Mouse (Mus musculus) myocyte (in vitro differentiated cells): Measurements from ENCODE around the gene Neurog2.
A peak's percentile ranks its signal among the peaks of the same experiment; 100 is the strongest.

Experiments used
- CEBPB ChIP-seq: IDR thresholded peaks from 2 replicates; pipeline ENCODE4 v1.6.1; 2011; ENCODE audit warnings: mild to moderate bottlenecking, moderate library complexity; ENCODE audit not compliant: poor library complexity, insufficient read depth, severe bottlenecking
- E2F4 ChIP-seq: IDR thresholded peaks from one replicate; pipeline ENCODE4 v1.6.1; 2011; ENCODE audit warnings: mild to moderate bottlenecking, control low read depth, moderate library complexity; ENCODE audit not compliant: insufficient read depth
- MYOD1 ChIP-seq, 3 experiments: IDR thresholded peaks; one replicate each; pipeline ENCODE4 v1.6.1; 2011; ENCODE audit warnings: control low read depth in 2 of 3, low read depth in 2 of 3, mild to moderate bottlenecking in 2 of 3, moderate library complexity in 1 of 3; ENCODE audit not compliant: insufficient read length in 2 of 3, control insufficient read depth in 1 of 3
- MYOG ChIP-seq, 3 experiments: IDR thresholded peaks; one replicate each; pipeline ENCODE4 v1.6.1; 2011; ENCODE audit warnings: control low read depth in 2 of 3, low read depth in 2 of 3, mild to moderate bottlenecking in 2 of 3; ENCODE audit not compliant: insufficient read length in 2 of 3, control insufficient read depth in 1 of 3, insufficient read depth in 1 of 3
- POLR2A ChIP-seq: IDR thresholded peaks from one replicate; pipeline ENCODE4 v1.6.1; 2011; ENCODE audit warnings: low read depth, mild to moderate bottlenecking, control low read depth, moderate library complexity; ENCODE audit not compliant: insufficient read length
- POLR2AphosphoS2 ChIP-seq: IDR thresholded peaks from one replicate; pipeline ENCODE4 v1.6.1; 2011; ENCODE audit warnings: low read depth, control low read depth; ENCODE audit not compliant: insufficient read length
- TCF12 ChIP-seq: IDR thresholded peaks from one replicate; pipeline ENCODE4 v1.6.1; 2011; ENCODE audit warnings: mild to moderate bottlenecking, control low read depth; ENCODE audit not compliant: poor library complexity, insufficient read depth, severe bottlenecking
- USF1 ChIP-seq: IDR thresholded peaks from one replicate; pipeline ENCODE4 v1.6.1; 2011; ENCODE audit warnings: low read depth, mild to moderate bottlenecking, control low read depth, moderate library complexity

- TF ChIP-seq TCF12 (no peak), POLR2A (no peak), E2F4 (no peak), POLR2AphosphoS2 (no peak), MYOD1 (IDR thresholded peaks at IDR 0.05; ENCODE audit: control insufficient read depth in 1 of 3, insufficient read length in 2 of 3, low read depth in 2 of 3) (peak in 1 of 3 experiments; percentile 14), USF1 (no peak), CEBPB (no peak), MYOG (IDR thresholded peaks at IDR 0.05; ENCODE audit: control insufficient read depth in 1 of 3, insufficient read depth in 1 of 3, insufficient read length in 2 of 3, low read depth in 2 of 3) (no peak)
Observed at GRCm38 (mm10) chr3:127625296-127625695, 7.6 kb upstream of the Neurog2 start.
